Mouse (Mus musculus) 416B (cell line): ENCODE results near the gene Nkx2-5.

ENCODE experiments used
- DNase-seq: peaks from one replicate; pipeline ENCODE4 v3.0.0; 2011; ENCODE audit warnings: low read depth

Nkx2-5 gene

DNA sequence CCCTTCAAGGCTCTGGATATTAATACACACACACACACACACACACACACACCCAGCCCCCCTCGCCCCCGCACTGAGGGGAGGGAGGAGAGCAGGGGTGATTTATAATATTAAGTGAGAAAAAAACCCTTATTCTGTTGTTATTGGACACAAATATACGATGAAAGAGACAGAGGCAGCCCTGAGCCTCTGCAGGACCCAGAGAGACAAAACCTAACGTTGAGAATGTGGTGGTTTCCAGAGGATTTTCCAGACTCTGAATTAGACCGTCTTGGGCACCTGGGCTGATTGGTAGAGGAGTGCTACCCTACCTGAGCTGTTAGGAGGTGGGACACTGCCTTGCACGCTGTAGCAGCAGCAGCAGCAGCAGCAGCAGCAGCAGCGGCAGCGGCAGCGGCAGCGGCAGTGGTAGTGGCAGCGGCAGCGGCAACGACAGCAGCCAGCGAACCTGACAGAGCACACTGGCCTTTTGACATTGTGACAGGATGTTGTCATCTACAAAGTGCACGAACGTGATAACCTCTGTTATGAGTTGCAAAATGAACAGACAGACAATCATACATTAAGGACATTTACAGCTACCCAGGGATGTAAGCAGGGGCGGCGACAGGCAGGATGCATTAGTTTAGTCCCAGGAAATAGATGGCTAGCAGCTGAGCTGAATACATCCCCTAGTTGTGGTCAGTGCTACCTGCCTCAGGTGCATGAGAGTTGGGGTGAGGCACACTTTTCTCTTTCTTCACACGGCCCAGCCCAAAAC, 7.8 kb downstream of the Nkx2-5 start:
- DNase-seq, result no peak

- no peak for DNase-seq
Observed at GRCm38 (mm10) chr17:26836377-26836776, 8.4 kb downstream of the Nkx2-5 start.

DNA sequence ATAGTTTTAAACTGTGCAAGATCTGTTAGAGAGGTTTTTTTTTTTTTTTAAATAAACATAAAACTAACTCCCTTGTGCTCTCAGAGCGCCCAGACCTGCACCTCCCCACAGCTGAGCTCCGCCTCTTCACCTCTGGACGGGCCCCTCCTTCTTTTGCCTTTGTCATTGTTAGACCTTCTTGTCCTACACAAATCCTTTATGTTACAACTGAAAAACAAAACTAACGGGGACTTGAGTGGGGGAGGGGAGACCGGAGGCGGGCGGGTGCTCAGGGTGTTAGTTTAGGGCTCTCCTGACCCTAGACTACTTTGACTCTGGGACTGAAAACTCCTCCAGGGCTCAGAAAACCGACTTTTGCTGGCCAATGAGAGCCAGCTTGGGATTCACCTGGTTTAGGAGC, 8.9 kb downstream of the Nkx2-5 start:
- DNase-seq, result no peak

DNA sequence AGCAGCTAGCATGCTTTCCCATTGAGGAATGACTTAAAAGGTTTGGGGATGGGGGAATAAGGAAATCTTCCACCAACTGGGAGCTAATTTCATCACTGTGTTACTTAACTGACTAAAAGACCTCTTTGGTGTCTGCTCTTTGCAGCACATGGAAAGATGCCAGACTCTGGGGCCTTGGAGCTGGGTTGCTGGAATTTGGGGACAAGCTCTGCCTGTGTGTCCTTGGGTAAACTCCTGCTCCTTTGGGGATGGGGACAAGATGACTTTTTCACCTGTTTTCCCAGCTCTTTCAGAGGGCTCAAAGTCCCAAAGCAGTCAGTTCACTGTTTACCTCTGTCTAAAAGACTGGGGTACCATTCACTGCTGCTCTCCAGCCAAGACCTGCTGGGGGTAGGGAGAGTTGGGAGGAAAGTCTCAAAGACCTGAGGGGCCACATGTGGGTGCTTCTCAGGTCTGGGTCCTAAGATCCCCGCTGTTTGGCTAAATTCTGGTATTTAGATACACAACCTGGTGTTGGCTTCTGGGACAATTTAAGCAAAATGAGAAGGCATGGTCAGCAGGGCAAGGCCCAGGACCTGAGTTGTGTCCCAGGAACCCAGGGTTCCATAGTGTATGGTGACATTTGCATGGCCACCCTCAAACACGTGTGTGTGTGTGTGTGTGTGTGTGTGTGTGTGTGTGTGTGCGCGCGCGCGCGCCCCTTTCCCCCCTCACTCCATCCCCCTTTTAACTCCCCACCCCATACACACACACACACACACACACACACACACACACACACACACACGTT, 9.6 kb downstream of the Nkx2-5 start:
- DNase-seq, result no peak

- no peak for DNase-seq
Observed at GRCm38 (mm10) chr17:26834302-26834965, 10.4 kb downstream of the Nkx2-5 start.

- no peak for DNase-seq
Observed at GRCm38 (mm10) chr17:26833806-26834205, 11.0 kb downstream of the Nkx2-5 start.

DNA sequence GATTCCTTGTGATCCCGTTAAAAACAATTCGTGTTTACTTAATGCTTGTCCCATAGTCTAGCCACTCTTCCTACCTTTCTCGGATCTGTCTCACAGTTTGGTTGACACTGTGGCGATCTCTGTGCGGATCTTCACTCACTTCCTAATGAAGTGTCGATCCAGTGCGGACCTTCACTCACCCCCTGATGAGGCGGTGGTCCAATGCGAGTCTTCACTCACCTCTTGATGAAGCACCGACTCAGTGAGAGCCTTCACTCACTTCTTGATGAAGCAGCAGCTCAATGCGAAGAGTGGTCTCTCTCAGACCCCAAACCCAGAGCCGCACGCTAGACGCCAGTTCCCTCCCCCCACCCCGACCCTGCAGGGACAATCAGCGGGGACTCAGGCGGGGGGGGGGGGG, 18.7 kb downstream of the Nkx2-5 start:
- DNase-seq, result no peak

DNA sequence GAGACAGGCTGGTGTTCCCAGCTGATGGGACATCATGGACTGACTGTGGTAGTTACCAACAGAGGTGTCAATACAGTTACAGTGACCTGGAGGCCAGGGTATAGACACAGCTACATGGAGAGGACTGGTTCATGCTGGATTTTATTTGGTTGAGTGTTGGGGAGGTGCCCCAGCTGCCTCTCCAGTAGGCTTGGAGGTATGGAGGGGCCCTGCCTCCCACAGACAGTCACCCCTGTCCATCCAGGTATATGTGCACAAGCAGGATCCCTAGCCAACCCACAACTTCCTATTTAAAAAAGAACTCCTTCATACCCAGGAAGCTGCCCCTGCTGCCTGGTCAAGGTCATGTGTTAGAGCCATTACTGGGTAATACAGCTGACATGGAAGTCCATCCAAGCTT, 27.0 kb downstream of the Nkx2-5 start:
- DNase-seq, result no peak

GRCm38 (mm10) chr17:26816810-26817209, 28.0 kb downstream of the Nkx2-5 start:
- peak; percentile 67 for DNase-seq

DNA sequence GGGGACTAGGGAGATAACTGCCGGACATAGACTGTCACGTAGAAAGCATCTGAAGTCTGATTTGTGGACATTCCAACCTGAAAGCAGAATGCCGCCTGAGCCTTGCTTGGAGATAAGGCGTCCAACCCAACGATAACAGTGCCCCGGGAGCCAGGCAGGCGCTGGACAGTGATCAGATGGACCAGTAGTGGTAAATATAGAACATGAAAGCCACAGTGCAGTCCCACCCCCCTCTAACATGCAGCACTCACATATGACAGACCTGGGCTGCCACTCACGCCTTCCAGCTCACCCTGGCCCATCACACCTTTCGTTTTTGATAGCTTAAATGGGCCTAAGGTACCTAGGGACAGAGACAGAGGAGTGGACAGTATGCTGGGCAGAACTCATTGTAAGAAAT, 31.3 kb downstream of the Nkx2-5 start:
- DNase-seq, result no peak

- DNase-seq, result no peak
Observed at GRCm38 (mm10) chr17:26812607-26813006, 32.2 kb downstream of the Nkx2-5 start.

DNA sequence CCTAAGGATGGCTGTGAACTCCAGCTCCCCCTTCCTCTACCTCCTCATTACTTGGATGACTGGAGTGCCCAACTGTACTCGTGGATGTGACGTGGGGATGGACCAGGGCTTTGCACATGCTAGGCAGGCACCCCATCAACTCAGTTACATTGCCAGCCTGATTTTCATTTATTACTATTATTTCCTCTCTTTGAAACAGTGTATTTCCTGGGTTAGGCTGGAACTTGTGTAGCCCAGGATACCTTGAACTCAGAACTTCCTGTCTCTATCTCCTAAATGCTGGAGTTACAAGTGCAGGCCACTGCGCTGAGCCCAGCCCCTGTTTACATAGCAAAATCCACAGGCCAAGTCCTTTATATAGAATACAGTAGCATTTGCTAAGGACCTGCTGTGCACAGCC, 41.9 kb downstream of the Nkx2-5 start:
- DNase-seq, result no peak

DNA sequence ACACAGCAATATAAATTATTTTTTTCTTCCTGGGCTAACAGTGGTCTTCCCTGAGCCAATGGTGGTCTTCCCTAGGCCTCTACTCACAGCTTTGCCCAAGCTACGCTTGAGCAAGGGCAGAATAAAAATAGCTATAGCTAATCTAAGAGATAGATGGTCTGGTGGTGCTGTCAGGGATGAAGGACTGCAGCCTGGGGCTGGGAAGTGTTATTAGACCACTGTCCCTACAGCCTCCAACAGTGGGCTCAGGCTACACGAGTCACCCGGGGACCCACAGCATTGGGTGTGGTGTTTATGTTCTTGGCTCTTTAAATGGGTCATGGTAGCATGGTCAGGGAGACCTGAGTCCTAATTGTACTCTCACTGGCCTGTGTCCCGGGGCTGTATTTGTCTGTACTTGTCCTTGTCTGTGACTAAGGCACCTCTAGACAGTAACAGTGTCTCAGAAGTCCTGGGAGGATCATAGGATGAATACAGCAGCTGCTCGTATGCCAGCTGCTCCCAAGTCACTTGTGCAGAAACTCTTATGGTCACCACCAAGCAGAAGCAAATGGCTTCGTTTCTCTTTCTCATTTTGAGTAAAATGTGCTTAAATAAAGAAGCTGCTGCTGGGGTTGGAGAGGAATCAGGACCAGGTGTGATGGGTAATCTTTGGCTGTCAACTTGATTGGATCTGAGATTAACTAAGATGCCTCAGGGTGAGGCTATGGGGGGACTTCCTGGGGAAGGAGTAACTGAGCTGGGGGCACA, 47.3 kb downstream of the Nkx2-5 start:
- no peak for DNase-seq

- no peak for DNase-seq
Observed at GRCm38 (mm10) chr17:26795386-26795785, 49.4 kb downstream of the Nkx2-5 start.

DNA sequence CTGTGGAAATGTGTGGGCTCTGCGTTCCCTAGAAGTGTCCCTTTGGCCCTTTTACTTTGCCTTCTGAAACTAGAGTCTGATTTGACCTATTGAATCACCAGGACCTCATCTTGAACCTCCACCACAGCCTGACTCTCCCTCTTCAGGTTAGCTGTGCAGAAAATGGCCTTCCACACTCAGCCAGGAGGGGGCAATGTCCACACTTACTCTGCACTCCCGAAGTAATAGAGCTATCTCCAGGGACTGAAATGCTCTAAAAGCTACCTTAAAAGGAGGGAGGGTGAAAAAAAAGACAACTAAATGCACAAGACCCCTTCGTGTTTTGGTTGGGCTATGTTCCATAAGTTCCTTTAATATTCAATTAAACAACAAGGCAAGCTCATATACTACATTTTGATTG, 50.1 kb downstream of the Nkx2-5 start:
- peak; percentile 73 for DNase-seq

DNA sequence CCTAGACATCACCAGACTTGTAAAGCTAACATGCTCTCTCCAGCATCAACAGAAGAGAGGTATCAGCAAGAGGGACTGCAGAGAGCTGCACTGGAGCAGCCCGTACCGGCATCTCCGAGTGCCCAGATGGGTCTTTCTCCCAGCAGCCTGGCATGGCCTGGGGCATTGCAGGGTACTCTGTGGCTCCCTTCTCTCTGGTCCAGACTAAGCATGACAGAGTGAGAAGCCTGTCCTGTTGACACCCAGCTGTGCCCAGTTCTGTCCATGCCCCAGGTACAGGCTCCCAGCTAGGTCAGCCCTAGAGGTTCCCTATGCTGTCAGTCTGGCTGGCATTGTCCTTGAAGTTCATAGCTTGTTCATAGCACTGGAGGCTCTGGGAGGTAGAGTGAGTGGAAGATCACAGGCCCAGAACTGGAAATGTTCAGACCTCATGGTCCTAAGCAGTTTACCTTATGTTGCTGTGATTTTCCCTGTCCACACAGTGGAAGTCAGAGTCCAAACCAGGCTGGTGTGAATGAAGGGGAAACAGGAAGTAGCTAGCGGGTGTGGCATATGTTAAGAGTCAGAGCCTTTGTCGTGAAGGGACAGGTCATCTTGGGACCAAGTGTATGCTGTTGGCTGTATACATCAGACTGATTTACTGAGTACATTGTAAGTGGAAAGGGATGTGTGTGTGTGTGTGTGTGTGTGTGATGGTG, 51.6 kb downstream of the Nkx2-5 start:
- DNase-seq, result peak; percentile 12

DNA sequence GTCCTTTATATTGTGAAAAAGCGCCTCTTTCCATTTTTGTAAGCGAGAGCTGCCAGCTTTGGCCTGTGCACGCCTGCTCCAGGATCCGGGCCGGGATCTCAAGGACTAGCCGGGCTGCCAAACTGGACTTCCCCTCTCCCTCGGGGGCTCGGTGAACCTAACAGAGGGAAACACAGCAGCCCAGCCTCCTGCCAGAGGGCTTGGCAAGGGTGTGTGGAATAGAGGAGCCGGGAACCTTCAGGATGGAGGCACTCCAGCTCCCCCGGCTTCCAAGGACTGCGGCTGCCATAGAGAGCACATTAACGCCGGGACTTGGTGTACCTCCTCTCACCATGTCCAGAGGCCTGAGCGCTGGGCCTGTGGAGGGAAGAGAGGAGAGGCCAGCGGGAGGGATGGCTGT, 52.7 kb downstream of the Nkx2-5 start:
- DNase-seq, result no peak

DNA sequence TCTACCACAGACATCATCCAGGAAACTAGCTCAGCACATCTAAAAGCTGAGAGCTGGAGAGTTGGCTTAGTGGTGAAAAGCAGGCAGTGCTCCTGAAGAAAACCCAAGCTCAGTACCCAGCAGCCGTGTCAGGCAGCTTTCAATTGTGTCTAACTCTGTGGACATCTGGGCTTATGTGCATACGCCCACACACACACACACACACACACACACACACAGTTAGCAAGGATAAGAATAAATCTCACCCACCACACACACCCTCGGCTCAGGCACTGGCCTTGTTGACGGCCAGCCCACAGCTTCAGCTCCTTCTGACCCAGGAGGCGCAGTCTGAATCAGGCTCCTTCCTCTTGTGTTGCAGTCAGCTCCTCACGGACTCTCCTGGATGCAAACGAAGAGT, 53.2 kb downstream of the Nkx2-5 start:
- no peak for DNase-seq

DNA sequence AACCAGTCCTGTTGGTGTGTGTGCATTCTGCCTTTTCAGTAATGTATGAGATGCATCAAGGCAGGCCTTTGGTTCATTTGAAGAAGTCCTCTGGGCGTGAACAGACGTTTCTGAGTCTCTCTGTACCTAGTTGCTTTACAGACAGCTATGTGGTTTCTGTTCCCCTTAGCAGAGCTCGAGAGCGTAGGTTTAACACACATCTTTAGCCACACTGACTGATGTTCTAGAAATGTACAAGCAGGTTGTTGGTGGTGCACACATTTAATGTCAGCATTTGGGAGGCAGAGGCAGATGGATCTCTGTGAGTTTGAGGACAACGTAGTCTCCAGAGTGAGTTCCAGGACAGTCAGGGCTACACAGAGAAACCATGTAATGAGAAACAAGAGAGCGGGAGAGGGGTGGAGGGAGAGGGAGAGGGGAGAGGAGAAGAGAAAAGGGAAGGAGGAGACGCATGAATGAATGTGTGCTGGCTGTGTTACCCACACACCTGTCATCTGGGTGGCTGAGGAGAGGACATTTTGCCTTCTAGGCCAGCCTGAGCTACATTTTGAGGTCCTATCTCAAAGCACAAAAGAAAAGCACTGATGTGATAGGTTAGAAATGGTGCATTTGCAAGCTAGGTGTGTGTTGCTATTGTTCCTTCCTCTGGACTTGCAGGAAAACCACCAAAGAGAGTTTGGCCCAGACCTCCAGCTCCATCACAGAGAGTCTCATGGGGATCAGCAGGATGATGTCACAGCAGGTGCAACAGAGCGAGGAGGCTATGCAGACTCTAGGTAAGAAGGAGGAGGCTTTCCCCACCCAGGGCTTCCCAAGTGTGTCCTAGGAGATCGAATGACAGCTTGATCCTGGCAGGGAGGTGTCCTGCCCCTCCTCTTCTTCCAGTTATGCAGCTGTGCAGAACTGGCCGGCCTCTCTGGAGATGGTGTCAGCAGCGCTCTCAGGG, 54.3 kb downstream of the Nkx2-5 start:
- DNase-seq, result no peak

DNA sequence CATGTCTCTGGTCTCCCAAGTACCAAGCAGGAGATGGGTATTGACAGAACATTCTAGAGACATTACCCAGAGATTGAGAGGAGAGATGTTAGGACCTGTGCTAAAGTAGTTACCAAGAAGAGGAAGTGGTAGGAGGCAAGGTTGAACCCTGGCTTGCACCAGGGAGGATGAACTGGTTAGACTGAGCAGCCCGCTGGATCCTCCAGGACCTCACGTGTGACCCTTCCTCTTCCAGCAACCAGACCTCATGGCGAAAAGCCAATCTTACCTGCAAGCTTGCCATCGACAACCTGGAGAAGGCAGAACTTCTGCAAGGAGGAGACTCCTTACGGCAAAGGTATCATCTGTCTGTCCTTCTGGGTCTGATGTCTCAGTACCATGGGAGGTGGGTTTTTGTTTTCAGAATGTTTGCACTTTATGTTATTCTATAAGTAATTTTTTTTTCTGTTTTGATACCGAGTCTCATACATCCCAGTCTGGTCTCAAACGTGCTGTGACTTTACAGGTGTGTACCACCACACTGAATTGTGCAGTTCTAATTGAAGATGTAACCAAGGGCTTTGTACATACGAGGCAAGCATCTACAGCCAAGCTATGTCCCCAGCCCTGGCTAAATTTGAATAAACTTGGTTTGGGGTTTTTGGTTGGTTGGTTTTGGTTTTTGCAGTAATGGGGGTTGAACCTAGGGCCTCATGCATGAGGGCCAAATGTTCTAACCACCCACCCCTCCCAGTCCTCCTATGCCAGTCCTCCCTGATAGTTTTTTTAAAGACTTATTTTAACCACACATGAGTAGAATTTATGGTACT, 55.1 kb downstream of the Nkx2-5 start:
- no peak for DNase-seq
